Mouse (Mus musculus) cerebellum, adult 8-10 months (tissue): ENCODE measurements around the gene Osbp2.
A peak's percentile ranks its signal among the peaks of the same experiment; 100 is the strongest.

ENCODE experiments used
- DNase-seq: peaks from one replicate; pipeline ENCODE4 v3.0.0; 2022

Gene Osbp2

GRCm38 (mm10) chr11:3860361-3860760, 3.3 kb downstream of the Osbp2 start:
- no peak for DNase-seq

- DNase-seq = no peak
Observed at GRCm38 (mm10) chr11:3859778-3860177, 3.9 kb downstream of the Osbp2 start.

GRCm38 (mm10) chr11:3857902-3858301, 5.8 kb downstream of the Osbp2 start:
- no peak for DNase-seq

- no peak for DNase-seq
Observed at GRCm38 (mm10) chr11:3855846-3856245, 7.9 kb downstream of the Osbp2 start.

- DNase-seq = no peak
Observed at GRCm38 (mm10) chr11:3854156-3854555, 9.5 kb downstream of the Osbp2 start.

- DNase-seq = peak; percentile 93
Observed at GRCm38 (mm10) chr11:3853481-3854034, 10.1 kb downstream of the Osbp2 start.

- no peak for DNase-seq
Observed at GRCm38 (mm10) chr11:3853031-3853430, 10.7 kb downstream of the Osbp2 start.

- DNase-seq = no peak
Observed at GRCm38 (mm10) chr11:3851872-3852271, 11.8 kb downstream of the Osbp2 start.

GRCm38 (mm10) chr11:3850746-3851277, 12.9 kb downstream of the Osbp2 start:
- no peak for DNase-seq

- DNase-seq = no peak
Observed at GRCm38 (mm10) chr11:3850315-3850614, 13.4 kb downstream of the Osbp2 start.

- no peak for DNase-seq
Observed at GRCm38 (mm10) chr11:3849469-3850314, 14.0 kb downstream of the Osbp2 start.

- DNase-seq = no peak
Observed at GRCm38 (mm10) chr11:3846351-3846750, 17.4 kb downstream of the Osbp2 start.

GRCm38 (mm10) chr11:3843943-3844734, 19.6 kb downstream of the Osbp2 start:
- no peak for DNase-seq

- no peak for DNase-seq
Observed at GRCm38 (mm10) chr11:3835271-3835670, 28.4 kb downstream of the Osbp2 start.

GRCm38 (mm10) chr11:3834421-3835098, 29.1 kb downstream of the Osbp2 start:
- no peak for DNase-seq

- DNase-seq = no peak
Observed at GRCm38 (mm10) chr11:3833544-3834420, 29.9 kb downstream of the Osbp2 start.

GRCm38 (mm10) chr11:3832193-3832901, 31.4 kb downstream of the Osbp2 start:
- no peak for DNase-seq

- DNase-seq = no peak
Observed at GRCm38 (mm10) chr11:3829736-3830135, 34.0 kb downstream of the Osbp2 start.

GRCm38 (mm10) chr11:3824138-3824537, 39.6 kb downstream of the Osbp2 start:
- DNase-seq = no peak

- no peak for DNase-seq
Observed at GRCm38 (mm10) chr11:3823378-3823777, 40.3 kb downstream of the Osbp2 start.
